Mouse (Mus musculus): ENCODE results near the gene Sh3bgrl.

The Sh3bgrl gene

DNA sequence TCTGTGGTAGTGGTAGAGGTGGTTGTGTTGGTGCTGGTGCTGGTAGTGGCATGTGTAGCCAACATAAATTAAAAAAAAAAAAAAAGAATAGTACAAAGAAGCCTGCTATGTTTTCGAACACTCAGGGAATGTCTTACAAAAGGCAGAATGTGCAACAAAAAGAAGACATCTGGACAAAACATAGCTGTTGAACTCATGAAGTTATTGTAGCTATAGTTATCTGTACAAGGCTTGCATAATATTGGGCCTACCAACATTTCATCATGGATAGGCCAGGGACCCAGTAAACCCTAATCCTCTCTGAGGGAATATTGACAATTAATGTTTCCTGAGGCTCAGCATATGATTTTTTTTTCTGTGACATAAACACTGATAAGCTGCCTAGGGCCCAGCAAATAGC is 37.3 kb downstream of the Sh3bgrl start:
- no peak for DNase-seq (ENCODE audit: low spot score)

DNA sequence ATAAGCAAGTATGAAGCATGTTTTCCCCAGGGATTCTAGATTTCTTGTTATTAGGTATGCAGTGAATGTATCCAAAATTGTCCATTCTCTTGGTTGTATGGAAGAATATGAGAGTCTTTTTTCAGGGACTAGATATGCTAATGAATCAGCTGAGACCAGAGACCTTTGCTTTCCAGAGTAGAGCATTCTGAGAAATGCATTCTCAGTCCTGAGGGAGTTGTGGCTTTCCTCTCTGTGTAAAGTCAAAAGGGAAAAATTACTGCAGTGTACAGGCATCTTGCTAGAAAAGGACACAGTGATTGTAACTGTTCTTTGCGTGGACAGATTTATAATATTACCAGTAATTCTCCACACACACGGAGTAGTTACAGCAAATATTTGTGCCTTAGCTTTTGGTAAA is 38.3 kb downstream of the Sh3bgrl start:
- no peak for DNase-seq (ENCODE audit: low spot score)

DNA sequence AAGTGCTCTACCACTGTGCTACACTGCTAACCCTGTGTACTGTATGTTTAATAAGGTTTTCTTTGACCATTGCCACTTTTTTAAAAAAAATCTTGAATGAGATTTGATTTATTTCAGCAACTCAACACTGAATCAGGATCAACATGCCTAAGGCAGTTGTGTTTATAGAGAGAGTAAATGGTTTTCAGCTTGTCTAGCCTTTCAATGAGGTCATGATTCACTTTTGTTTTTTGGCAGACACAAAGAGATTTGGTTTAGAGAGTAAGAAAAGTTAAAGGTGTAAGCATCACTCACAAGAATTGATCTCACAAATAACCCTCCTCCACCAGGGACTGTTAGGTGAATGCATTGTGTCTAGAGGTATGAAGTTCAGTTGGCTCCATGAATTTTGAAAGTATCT is 41.1 kb downstream of the Sh3bgrl start:
- DNase-seq (ENCODE audit: low spot score), result no peak

DNA sequence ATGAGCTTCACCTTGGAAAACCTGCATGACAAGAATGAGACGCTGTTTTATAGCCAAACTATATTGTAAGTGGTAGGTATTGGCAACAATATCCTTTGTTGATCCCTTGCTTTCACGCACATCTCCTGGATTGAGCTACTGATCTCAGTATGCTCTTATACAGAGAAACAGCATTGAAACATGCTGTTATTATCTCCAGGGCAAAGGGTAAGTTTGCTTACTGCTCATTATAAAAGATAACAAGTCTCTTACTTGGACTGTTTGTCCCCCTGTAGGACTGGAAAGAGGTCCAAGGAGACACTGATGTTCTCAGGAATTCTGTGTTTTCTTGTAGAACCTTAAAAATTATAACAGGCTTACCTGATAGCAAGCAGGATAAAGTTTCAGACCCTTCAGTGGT is 41.7 kb downstream of the Sh3bgrl start:
- DNase-seq (ENCODE audit: low spot score), result no peak

DNA sequence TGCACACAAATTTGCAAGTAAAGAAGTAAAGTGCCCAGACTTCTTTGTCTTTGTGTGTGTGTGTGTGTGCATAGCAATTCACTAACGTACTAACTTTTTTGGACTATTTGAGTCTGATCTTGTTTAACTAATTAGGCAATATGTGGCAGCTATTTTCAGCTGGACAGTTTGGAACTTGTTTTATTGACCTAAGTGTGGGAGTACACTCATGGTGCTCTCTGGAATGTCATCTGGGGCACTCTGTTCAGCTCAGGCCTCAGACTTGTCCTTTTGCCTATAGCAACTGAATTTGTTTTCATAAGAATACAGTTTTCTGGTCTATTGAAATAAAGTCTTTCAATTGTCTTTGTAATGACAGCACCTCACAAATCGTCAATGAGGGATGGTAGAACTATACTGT is 42.1 kb downstream of the Sh3bgrl start:
- DNase-seq (ENCODE audit: low spot score), result no peak

DNA sequence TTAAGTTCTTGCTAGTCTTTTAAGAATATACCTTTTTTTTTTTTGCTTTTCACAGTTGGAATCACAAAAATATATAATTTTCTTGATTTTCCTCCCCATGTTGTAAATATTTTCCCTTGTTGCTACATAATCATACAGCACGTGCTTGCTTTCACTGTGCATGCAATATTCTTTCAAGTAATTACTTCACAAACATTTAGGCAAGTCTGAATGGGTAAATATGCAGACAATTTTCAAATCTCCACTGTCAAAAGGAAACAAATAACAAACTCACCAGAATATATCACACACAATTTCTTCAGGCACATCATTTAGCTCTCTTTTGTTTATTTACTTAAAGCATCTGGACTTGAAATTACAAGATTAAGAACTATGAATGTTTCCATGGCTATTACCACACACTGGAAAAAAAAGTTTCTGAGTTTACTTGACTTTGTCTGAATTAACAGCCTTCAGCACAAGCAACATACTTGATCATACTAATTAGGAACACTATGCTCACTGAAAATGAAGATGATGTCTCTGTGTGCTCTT is 46.2 kb downstream of the Sh3bgrl start:
- no peak for DNase-seq (ENCODE audit: low spot score)

DNA sequence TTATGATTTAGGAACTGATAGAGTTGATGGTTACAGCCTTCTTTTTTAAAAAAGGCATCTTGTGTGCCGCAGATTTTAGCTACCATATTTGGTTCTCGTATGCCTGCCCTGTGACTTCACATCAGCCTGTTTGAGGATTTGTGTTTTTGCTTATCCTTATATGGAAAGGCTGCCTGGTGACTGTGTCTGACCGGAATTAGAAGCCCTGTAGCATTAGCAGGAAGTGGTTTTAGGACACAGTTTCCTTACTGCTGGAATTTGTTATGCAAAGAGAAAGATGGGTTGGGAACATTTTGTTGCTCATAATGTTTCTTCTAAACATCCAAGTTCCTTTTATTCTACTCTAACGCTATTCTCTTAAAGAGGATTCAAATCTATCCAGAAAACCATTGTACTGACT is 47.1 kb downstream of the Sh3bgrl start:
- DNase-seq (ENCODE audit: low spot score), result no peak

DNA sequence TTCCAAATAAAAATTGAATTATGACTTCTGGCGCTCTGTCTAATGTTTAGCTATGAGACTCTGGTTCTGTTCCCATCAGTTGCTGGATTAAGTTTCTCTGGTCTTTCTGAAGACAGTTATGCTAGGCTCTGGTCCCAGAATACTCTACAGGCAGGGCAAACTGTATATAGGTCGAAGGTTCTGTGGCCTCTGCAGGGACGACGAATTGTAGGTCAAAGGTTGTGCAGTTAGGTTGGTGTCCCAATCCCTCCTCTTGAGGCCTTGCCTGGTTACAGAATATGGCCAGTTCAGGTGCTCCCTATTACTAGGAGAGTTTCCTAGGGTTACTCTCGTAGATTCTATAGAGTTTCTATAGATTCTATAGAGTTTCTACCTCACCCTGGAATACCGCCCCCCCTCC is 50.6 kb downstream of the Sh3bgrl start:
- DNase-seq (ENCODE audit: low spot score), result no peak

DNA sequence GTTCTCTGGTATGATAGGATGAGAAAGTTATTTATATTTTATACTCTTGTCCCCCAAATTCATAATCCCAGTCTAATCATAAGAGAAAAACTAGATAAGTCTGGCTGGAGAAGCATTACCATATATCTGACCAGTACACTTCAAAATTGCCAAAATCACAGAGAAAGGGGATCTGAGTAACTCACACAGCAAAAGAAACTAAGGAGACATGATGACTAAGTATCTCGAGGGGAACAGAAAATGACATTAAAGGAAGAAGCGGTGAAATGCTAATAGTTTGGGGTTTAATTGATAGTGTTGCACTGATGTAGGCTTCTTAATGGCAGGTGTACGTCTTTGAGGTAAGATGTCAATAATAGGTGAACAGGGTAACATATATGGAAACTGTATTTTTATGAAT is 51.9 kb downstream of the Sh3bgrl start:
- DNase-seq (ENCODE audit: low spot score), result no peak

DNA sequence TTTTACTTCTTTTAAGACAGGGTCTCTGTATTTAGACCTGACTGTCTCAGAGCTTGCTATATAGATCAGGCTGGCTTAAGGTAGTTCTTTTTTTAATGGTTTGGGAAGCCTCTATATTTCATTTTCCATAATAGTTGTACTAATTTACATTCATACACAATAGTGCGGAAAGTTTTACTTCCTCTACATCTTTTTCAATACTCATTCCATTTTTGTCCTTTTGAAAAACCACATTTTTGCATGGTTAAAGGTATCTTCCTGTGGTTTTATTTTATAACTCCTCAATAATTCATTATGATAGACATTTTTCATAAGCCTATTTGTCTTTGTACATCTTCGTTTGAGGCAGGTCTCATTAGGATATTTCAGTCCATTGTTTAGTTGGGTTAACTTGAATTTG is 56.1 kb downstream of the Sh3bgrl start:
- no peak for DNase-seq (ENCODE audit: low spot score)

DNA sequence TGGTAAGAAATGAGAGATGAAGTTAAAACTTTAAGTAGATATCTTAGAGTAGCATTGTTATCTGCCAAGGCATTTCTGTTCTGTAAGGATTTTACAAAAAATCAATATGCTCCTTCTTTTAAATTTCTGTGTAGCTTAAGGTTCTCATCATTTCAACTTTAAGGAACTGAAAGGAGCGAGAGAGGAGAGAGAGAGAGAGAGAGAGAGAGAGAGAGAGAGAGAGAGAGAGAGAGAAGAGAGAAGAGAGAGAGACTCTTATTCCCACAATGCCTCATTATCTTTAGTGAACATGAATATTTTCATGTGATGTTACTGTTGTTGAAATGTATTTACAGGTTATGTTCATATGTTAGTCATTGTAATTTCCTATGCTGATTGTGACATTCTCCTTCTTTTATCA is 65.2 kb downstream of the Sh3bgrl start:
- DNase-seq (ENCODE audit: low spot score), result no peak

DNA sequence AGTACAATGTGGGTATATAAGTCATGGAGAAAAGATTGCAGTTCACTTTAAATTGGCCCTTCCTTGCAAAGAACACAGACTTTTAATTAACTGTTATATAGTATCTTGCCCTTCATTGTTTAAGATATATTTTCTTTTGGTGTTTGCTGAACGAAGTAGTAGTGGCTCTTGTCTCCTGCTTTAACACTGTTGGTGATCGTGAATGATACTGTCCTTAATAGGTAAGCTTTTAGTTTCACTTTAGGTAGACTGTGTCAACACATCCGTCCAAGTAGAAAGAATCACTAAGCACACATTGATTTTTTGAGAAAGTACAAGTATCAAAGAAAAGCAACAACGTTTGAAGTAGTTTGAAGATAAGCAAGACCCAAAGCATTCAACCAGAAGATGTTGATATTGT is 65.7 kb downstream of the Sh3bgrl start:
- DNase-seq (ENCODE audit: low spot score), result no peak

DNA sequence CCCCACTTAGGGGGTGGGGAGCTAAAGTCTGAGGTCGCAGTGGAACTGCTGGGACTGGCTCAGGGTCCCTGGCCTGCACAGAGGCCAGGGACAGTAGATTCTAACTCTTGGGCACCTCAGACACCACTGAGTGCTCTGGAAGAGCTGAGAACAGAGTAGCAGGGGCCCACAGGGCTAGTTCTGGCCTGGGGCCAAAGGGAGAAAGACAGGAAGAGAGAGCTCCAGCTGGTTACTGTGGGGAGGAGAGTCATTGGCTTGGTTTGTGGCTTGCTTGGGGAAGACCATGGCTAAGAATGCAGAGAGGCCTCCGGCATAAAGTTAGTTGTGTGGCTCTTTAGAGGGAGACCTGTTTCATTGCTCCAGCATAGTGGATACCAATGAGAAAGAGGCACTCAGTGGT is 79.9 kb downstream of the Sh3bgrl start:
- no peak for DNase-seq (ENCODE audit: low spot score)

DNA sequence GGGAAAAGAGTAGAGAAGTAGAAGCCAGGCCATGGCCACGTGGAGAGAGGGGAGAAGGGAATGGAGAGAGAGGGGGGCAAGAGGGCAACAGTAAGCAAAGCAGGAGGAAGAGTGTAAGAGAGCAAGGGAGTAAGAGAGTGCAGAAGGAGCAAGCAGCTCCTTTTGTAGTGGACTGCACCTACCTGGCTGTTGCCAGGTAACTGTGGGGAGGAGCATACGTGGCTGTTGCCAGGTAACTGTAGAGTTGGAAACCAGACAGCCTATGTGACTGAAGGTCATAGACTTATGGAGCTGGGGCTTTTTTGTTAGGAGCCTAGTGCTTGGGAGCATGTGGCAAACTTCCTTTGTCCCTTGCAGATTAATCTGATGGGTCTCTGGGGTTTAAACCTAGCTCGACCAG is 80.3 kb downstream of the Sh3bgrl start:
- DNase-seq (ENCODE audit: low spot score), result no peak

DNA sequence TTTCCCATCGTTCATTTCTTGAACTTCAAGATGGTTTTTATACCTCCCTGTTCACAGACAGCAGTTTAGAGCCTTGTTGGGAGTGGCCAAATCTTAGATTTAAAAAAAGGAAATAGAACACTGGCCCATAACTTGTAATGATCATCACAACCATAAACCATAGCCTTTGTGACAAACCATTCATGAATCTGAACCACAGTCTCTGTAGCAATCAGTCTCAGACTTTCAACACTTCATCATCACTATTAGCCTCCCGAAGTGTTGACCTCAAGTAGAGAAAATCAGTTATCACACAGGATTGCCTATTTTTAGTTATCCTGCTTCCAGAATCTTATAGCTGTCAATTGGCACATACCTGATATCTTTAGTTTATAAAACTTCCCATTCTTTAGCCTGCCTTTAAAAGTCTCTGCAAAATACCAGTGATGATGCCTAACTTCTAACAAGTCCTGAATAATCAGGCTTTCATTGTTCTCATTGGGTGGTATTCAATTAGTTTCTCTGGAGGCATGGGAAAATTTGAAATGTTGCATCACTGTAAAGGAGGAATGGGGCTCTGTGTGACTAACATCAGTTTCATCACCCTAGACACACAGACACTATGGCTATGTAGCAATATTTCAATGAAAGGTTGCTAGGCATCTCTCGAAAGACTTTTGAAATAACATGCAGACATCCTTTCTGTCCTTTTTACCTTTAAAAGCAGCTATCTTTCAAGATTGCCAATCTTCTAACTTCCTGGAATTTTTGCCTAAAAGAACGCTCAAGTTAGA is 89.7 kb downstream of the Sh3bgrl start:
- DNase-seq (ENCODE audit: low spot score), result no peak

DNA sequence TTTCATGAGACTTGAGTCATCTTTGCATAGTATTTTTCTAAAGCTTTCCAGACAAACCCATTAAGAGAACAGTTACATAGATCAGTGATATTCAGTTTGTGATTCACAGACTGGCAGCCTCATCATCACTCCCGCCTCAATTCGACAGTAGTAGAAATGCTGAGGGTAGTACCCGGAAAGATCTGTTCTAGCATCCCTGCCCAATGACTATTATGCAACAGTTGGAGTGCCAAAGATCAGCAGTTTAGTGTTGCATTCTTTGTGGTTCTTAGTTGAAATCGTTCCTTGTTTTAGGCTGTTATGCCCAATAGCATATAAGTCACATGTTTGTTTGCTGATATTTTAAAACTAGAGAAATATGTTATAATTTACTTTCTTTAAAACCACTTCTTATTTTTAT is 94.4 kb downstream of the Sh3bgrl start:
- DNase-seq (ENCODE audit: low spot score), result no peak

DNA sequence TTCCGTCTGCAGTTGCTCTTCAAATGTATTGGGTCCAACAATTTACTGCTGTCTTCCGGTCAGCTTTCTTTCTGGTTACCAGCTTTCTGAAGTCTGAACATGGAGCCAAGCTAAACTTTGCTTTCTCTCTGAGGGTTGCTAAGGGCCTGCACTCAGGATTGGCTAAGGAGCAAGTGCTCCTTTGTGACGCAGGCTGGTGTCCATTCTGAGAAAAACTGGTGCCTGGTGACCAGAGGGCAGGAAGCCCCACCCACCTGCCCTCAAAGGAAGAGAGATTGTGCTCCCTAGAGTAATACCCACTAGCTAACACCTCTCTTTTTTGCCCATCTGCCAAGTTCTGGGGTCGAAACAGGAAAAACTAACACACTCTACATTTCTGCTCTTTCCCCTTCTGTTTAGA is 95.8 kb downstream of the Sh3bgrl start:
- DNase-seq (ENCODE audit: low spot score), result no peak

DNA sequence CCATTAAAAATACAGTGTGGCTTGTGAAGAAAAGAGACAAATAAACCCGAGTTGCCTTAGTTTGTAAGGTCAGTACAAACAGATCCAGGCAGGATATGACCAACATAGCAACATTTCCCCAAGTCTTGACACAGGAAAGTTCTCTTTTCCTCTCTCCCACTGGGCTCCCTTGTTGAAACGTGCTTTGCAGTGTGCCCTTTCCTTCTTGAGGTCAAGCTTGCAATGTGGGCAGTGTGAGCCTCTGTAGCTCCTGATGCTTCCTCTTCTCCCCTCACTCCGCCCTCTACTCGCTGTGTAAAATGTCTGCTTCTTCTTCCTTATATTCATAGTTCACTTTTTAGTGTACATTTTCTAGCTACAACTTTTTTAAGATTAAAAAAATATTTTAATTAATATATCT is 96.3 kb downstream of the Sh3bgrl start:
- DNase-seq (ENCODE audit: low spot score), result no peak

DNA sequence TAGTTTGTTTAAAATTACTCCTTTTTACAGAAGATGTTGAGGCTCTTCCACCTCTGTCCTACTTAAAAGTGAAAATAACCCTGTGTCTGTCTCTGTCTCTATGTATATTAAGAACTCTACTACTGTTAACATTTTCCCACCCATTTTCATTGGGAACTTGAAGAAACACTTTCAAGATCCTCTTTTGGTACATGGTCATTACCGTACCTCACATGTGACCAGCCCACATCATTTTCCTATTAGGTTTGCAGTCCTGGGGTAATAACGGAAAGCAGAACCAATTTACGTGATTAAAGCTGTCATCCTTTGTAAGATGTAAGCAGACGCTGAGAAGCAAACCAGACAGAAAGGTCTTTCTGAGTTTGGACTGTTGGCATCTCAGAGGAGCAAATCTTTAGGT is 101.3 kb downstream of the Sh3bgrl start, which contains the start of gene Gm6377:
Gene Gm6377 (plus strand): TSS at position 289 of the 400 bp plus-strand sequence.
- DNase-seq (ENCODE audit: low spot score), result no peak

DNA sequence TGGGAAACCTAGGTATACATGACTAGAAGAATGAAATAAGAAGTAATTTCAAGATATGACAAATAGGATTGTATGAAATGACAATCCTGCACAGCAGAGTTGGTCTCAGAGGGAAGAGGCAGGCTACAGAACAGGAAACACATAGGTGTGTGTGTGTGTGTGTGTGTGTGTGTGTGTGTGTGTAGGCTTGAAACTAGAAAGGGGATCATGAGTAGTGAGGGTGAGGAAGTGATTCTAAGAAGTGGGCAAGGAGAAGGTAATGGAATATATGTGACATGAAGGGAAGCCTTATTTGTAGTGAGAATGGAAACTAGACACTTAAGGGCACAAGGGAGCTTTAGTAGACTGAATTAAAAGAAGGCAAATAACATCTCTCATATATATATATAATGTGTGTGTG is 112.7 kb downstream of the Sh3bgrl start:
- no peak for DNase-seq (ENCODE audit: low spot score)

DNA sequence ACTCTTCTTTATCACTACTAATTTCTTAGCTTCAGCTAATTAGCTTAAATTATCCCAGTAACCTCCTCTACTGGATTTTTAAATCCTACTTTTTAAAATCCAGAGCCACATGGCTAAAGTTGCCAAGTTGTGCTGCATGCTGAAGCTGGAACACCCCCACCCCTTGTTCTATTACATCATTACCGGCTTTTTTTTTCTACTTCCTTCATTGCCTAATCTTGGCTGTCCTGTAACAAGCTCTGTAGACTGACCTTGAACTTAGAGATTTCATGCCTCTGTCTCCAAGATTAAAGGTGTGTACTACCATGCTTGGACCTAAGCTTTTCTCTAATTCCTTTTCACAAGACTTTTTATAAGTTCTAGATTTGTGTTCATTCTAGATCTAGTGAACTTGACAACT is 133.6 kb downstream of the Sh3bgrl start:
- DNase-seq (ENCODE audit: low spot score), result no peak

DNA sequence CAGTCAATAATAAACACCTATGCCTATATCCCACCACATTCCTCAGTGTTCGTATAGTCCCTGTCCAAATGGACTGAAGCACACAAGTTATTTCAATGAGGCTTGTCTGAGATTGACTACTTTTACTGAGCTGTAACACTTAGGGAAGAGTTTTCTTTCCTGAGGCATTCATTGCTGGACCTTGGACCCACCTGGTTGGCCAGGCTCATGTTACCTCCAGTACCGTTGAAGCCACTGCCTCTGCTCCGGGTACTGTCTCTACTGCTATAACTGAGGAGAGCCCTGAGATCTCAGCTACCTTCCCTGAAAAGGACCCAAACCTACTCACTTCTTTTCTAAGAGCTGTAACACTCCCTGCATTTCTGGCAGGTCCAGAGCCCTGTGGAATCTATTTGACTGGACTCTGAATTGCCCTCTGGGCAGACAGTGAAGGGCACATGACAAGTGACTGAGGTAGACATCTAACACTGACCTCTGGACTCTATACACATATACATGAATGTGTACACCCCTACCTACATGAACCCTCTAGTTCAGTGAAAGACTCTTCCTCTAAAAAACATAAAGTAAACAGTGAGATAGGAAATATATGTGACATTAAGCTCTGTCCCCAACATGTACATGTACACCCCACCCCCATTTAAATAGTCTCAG is 140.3 kb downstream of the Sh3bgrl start:
- DNase-seq (ENCODE audit: low spot score), result no peak

DNA sequence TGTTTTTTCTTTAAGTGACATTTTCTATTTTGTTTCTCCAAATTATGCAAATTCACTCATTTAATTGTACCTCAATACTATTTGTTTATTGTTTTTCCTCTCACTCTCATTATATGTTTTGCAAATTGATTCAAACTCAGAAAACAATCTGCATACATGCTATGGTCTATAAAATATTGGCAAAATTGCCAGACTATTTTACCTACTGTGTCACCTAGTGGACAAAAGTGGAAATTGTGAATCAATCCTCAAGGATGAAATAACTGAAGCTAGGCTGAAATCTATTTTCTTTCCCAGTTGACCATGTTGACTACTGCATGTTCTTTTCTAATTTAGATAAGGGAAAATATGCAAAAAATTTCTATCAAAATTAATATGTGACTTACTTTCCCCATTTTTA is 143.0 kb downstream of the Sh3bgrl start:
- DNase-seq (ENCODE audit: low spot score), result no peak

Measured in spleen, adult 12 weeks (tissue).